Mouse (Mus musculus) liver, postnatal 0 days (tissue): ENCODE data around the gene Atp8b5.

Experiments used
- CTCF ChIP-seq: sonication (generic); IDR thresholded peaks from 2 replicates; pipeline ENCODE4 v1.5.1; 2016; ENCODE audit warnings: antibody characterized with exemption, low read depth
- EP300 ChIP-seq: IDR thresholded peaks from 2 replicates; pipeline ENCODE4 v1.6.1; 2016; ENCODE audit warnings: antibody characterized with exemption, low read depth, mild to moderate bottlenecking

DNA sequence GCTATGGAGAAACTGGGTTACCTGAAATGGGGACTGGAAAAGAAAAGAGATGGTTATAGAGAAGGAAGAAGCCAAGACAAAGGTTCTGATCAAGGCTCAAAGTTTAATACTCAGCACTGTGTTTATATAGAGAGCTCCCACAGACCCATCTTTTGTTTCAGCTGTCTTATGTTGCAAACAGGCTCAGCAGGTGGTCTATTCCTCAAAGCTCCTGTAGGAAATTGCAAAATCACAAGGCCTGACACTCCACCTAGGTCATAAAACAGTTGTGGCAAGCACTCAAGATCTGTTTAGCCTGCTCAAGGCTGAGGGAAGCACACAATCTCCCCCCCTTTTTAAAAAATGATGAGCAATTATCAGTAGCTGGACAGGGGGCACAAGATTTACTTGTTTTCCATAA lies 69.2 kb downstream of the Atp8b5 start:
- TF ChIP-seq CTCF (no peak), EP300 (no peak)
